Mouse (Mus musculus): ENCODE data around the gene Vmn1r163. TPM values are rescaled to one million over a fixed set of nuclear protein-coding genes. Genes with fewer than 3 reads are reported as not detected.

Gene Vmn1r163
- not detected for polyA plus RNA-seq (2014; fragmentation: Illumina TruSeq; extraction: RNeasy Lipid Tissue Mini Kit (QIAGEN cat#74804); ENCODE audit: low read depth, low replicate concordance)

DNA sequence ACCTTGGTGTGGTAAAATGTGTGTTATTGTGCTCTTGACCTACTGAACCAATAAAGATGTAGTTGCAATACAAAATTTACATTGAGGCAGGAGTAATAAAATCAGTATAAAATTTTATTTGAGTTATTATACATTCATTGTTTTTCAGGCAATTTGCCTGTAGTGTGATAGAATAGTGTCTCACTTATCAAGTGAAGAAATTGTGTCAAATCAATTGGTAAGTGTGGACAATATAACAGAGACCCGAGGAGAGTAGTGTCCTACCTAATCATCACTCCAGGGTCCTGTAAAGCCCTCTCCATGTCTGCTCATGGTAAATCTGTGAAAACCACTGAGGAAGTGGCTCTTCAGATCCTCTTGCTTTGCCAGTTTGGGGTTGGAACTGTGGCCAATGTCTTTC lies at the start of gene Vmn1r163:
TSS of gene Vmn1r163 (plus strand) at position 301 of the 400 bp plus-strand sequence.

DNA sequence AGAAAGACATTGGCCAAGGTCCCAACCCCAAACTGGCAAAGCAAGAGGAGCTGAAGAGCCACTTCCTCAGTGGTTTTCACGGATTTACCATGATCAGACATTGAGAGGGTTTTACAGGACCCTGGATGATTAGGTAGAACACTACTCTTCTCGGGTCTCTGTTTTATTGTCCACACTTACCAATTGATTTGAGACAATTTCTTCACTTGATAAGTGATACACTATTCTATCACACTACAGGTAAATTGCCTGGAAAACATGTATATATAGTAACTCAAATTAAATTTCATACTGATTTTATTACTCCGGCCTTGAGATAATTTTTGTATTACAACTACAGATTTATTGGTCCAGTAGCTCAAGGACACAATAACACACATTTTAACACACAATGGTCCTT lies 35.5 kb upstream of the Vmn1r163 start, which contains the start of gene Gm4216:
TSS of gene Gm4216 (minus strand) at position 101 of the 400 bp plus-strand sequence.

DNA sequence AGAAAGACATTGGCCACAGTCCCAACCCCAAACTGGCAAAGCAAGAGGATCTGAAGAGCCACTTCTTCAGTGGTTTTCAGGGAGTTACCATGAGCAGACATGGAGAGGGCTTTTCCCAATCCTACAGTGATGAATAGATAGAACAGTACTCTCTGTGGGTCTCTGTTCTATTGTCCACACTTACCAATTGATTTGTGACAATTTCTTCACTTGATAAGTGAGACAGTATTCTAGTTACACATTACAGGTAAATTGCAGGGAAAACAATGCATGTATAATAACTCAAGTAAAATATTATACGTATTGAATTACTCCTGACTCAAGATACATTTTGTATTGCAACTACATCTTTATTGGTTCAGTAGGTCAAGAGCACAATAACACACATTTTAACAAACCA lies 12.0 kb downstream of the Vmn1r163 start, which contains the start of gene Gm8720:
TSS of gene Gm8720 (minus strand) at position 101 of the 400 bp plus-strand sequence.

Other genes starting within 250 kb of the Vmn1r163 start
- gene Vmn1r159, start 211.9 kb upstream of the Vmn1r163 start, polyA plus RNA-seq (2014; fragmentation: Illumina TruSeq; extraction: RNeasy Lipid Tissue Mini Kit (QIAGEN cat#74804); ENCODE audit: low read depth, low replicate concordance) = not detected
- gene Vmn1r160, start 184.3 kb upstream of the Vmn1r163 start, polyA plus RNA-seq (2014; fragmentation: Illumina TruSeq; extraction: RNeasy Lipid Tissue Mini Kit (QIAGEN cat#74804); ENCODE audit: low read depth, low replicate concordance) = not detected
- gene Gm4214, start 70.9 kb upstream of the Vmn1r163 start, polyA plus RNA-seq (2014; fragmentation: Illumina TruSeq; extraction: RNeasy Lipid Tissue Mini Kit (QIAGEN cat#74804); ENCODE audit: low read depth, low replicate concordance) = not detected
- not detected for gene Gm4216, start 35.6 kb upstream of the Vmn1r163 start, polyA plus RNA-seq (2014; fragmentation: Illumina TruSeq; extraction: RNeasy Lipid Tissue Mini Kit (QIAGEN cat#74804); ENCODE audit: low read depth, low replicate concordance)
- gene Gm8720, start 11.9 kb downstream of the Vmn1r163 start, polyA plus RNA-seq (2014; fragmentation: Illumina TruSeq; extraction: RNeasy Lipid Tissue Mini Kit (QIAGEN cat#74804); ENCODE audit: low read depth, low replicate concordance) = not detected
- not detected for gene Gm10662, start 88.9 kb downstream of the Vmn1r163 start, polyA plus RNA-seq (2014; fragmentation: Illumina TruSeq; extraction: RNeasy Lipid Tissue Mini Kit (QIAGEN cat#74804); ENCODE audit: low read depth, low replicate concordance)
- gene Vmn1r165, start 161.8 kb downstream of the Vmn1r163 start, polyA plus RNA-seq (2014; fragmentation: Illumina TruSeq; extraction: RNeasy Lipid Tissue Mini Kit (QIAGEN cat#74804); ENCODE audit: low read depth, low replicate concordance) = not detected
- gene Vmn1r166, start 196.1 kb downstream of the Vmn1r163 start, polyA plus RNA-seq (2014; fragmentation: Illumina TruSeq; extraction: RNeasy Lipid Tissue Mini Kit (QIAGEN cat#74804); ENCODE audit: low read depth, low replicate concordance) = not detected
- gene Gm6902, start 223.4 kb downstream of the Vmn1r163 start, polyA plus RNA-seq (2014; fragmentation: Illumina TruSeq; extraction: RNeasy Lipid Tissue Mini Kit (QIAGEN cat#74804); ENCODE audit: low read depth, low replicate concordance) = 1.2 TPM
- gene Nlrp4e, start 245.7 kb downstream of the Vmn1r163 start, polyA plus RNA-seq (2014; fragmentation: Illumina TruSeq; extraction: RNeasy Lipid Tissue Mini Kit (QIAGEN cat#74804); ENCODE audit: low read depth, low replicate concordance) = 10.0 TPM